Mouse (Mus musculus) gastrocnemius, adult 18-20 months (tissue): Measurements from ENCODE around the gene Wdr95. TPM values are rescaled to one million over a fixed set of nuclear protein-coding genes. Genes with fewer than 3 reads are reported as not detected.

ENCODE experiments used
- DNase-seq: peaks from one replicate; pipeline ENCODE4 v3.0.0; 2021; ENCODE audit warnings: low spot score
- long read RNA-seq, 2 experiments: library from polyadenylated mRNA; stranded (forward); transcript quantifications; one replicate each; pipeline ENCODE4 v2.0.0; 2021
- total RNA-seq, 2 experiments: library from RNA; stranded (reverse); gene quantifications; 2 replicates each; pipeline ENCODE4 v1.2.3; 2021

Gene Wdr95
- total RNA-seq: not detected
- long read RNA-seq, experiment 1: 0 reads
- long read RNA-seq, experiment 2: 0 reads

- DNase-seq: peak; percentile 42
Observed at GRCm38 (mm10) chr5:149527999-149528729, at the start of gene Wdr95. Wdr95 (plus strand) TSS chr5:149528679.

GRCm38 (mm10) chr5:149481920-149482319 is 46.6 kb upstream of the Wdr95 start:
- no peak for DNase-seq

GRCm38 (mm10) chr5:149483321-149484052 is 45.0 kb upstream of the Wdr95 start:
- no peak for DNase-seq

- DNase-seq: no peak
Observed at GRCm38 (mm10) chr5:149484270-149484669, 44.2 kb upstream of the Wdr95 start.

- DNase-seq: no peak
Observed at GRCm38 (mm10) chr5:149485447-149485846, 43.0 kb upstream of the Wdr95 start.

- no peak for DNase-seq
Observed at GRCm38 (mm10) chr5:149488360-149489021, 40.0 kb upstream of the Wdr95 start.

- no peak for DNase-seq
Observed at GRCm38 (mm10) chr5:149489136-149489535, 39.3 kb upstream of the Wdr95 start.

GRCm38 (mm10) chr5:149490275-149490674 is 38.2 kb upstream of the Wdr95 start:
- no peak for DNase-seq

GRCm38 (mm10) chr5:149495655-149496054 is 32.8 kb upstream of the Wdr95 start:
- no peak for DNase-seq

GRCm38 (mm10) chr5:149496401-149497066 is 31.9 kb upstream of the Wdr95 start:
- no peak for DNase-seq

- DNase-seq: no peak
Observed at GRCm38 (mm10) chr5:149499936-149500335, 28.5 kb upstream of the Wdr95 start.

GRCm38 (mm10) chr5:149503423-149504175 is 24.9 kb upstream of the Wdr95 start:
- DNase-seq: no peak

- DNase-seq: no peak
Observed at GRCm38 (mm10) chr5:149504985-149505384, 23.5 kb upstream of the Wdr95 start.

GRCm38 (mm10) chr5:149506033-149506432 is 22.4 kb upstream of the Wdr95 start:
- DNase-seq: no peak

GRCm38 (mm10) chr5:149508094-149509029 is 20.1 kb upstream of the Wdr95 start:
- DNase-seq: no peak

- DNase-seq: no peak
Observed at GRCm38 (mm10) chr5:149510323-149510722, 18.2 kb upstream of the Wdr95 start.

- DNase-seq: no peak
Observed at GRCm38 (mm10) chr5:149512695-149513094, 15.8 kb upstream of the Wdr95 start.

GRCm38 (mm10) chr5:149513438-149514086 is 14.9 kb upstream of the Wdr95 start:
- no peak for DNase-seq

GRCm38 (mm10) chr5:149514087-149514671 is 14.3 kb upstream of the Wdr95 start:
- DNase-seq: peak; percentile 40
